Mouse (Mus musculus): Measurements from ENCODE around the gene Rgs6.

DNA sequence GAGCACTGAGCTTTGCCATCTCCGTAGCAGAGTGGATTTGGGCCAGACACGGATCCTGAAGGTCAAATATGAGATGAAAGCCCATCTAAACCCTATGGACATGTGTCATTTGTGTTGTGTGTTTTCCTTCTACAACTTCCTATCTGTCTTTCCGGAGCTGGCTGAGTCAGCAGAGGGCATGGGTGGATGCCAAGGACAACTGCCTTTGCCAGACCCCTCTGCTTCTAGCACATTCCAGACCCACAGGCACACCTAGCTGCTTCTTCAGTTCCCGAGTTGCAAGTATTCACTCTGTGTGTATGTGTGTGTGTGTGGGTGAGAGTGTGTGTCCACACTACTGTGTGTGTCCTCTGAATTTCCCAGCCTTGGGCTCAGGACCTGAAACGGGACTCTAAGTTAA lies 547.9 kb downstream of the Rgs6 start:
- TF ChIP-seq POLR2A (IDR thresholded peaks at IDR 0.05; ENCODE audit: extremely low read depth, insufficient read depth, low read length) (no peak), CTCF (IDR thresholded peaks at IDR 0.05; ENCODE audit: low read depth, low read length) (no peak)
